Mouse (Mus musculus): ENCODE data around the gene Gm20822.
"Not testable (repeated sequence)": the region's sequence is repeated elsewhere in the genome, so short reads cannot be mapped to it uniquely, and the experiment has no call there.

Gm20822 gene

GRCm38 (mm10) chrY:15884671-15885070 is at the start of gene Gm20822:
Gm20822 (minus strand) TSS chrY:15884771.
- DNase-seq (ENCODE audit: low read depth, low spot score), result not testable (repeated sequence)
